9 mouse cellular contexts compared by ENCODE assay signal in genomic region chr12:27978257-27978931, GRCm38 (mm10).
DNase-seq lines count a peak whose midpoint lies in the region; ATAC-seq lines count a peak whose summit lies in the region.
"Had no signal": no experiment of that assay in that cellular context is flagged by ENCODE, and none has a peak within 500 bp of the region (broad histone marks: within the 10 kb centered on the region; RNA-seq: fewer than 3 reads in every experiment).

No protein-coding gene starts in this region.

- no peaks in the 10 kb centered on the region for H3K27me3 ChIP-seq in hindbrain, embryonic 16.5 days (replicated peaks; ENCODE audit: control insufficient read depth, insufficient read depth, low read length)

- H3K27ac ChIP-seq in hindbrain, embryonic 16.5 days (ENCODE audit: low read depth, low read length) = peak overlapping the region; percentile 51

- H3K4me3 ChIP-seq in hindbrain, embryonic 16.5 days (ENCODE audit: low read length) = no peak overlapping the region

- peak; percentile 25 to 54 for DNase-seq in cerebellum, postnatal 14 days
- DNase-seq in cerebellum, postnatal 4 days (ENCODE audit: low spot score in 2 of 2) = no peak
- peak; percentile 50 to 60 for DNase-seq in left cerebral cortex, postnatal 36 days (ENCODE audit: low spot score in 2 of 2)
- peak; percentile 12 for DNase-seq in right cerebral cortex, postnatal 14 days
- DNase-seq in gastrocnemius, postnatal 4 days (ENCODE audit: low spot score in 2 of 2) = no peak
- no peak for DNase-seq in urinary bladder, postnatal 25 days (ENCODE audit: low spot score)

- intact Hi-C loops in left cerebral cortex, postnatal 36 days (cut with DNase I) = no loop called here

- H3K9me3 ChIP-seq in hindbrain, embryonic 16.5 days (ENCODE audit: control insufficient read depth, low read length) = no peaks in the 10 kb centered on the region

- peaks cover 15% of the 10 kb centered on the region for H3K4me1 ChIP-seq in hindbrain, embryonic 16.5 days (ENCODE audit: control insufficient read depth, insufficient read depth, low read depth, low read length)

- WGBS in hindbrain, embryonic 16.5 days = 24% methylated on average over 8 of the region's 8 CpGs

- ATAC-seq in hindbrain, embryonic 16.5 days = peak; percentile 42; the same call in 1 of the 2 replicates
- ATAC-seq in activated CD4-positive, CD25-positive, alpha-beta regulatory T cell, adult 4 months = no peak
- ATAC-seq: lung, postnatal 0 days had no signal

- peak overlapping the region; percentile 35 for H3K9ac ChIP-seq in hindbrain, embryonic 16.5 days (ENCODE audit: low read depth, low read length)

- no peaks in the 10 kb centered on the region for H3K36me3 ChIP-seq in hindbrain, embryonic 16.5 days (ENCODE audit: control insufficient read depth, insufficient read depth, low read length)

- no peak overlapping the region; the same call in 1 of the 2 replicates for H3K4me2 ChIP-seq in hindbrain, embryonic 16.5 days (ENCODE audit: low read length)

Comparison
In these comparisons a context has a peak if more than half of its experiments do, and no peak if none do; other contexts are left out.
1. DNase-seq: peak in cerebellum, postnatal 14 days (2 of 2), left cerebral cortex, postnatal 36 days (2 of 2) and right cerebral cortex, postnatal 14 days (single experiment); none in cerebellum, postnatal 4 days (0 of 2), gastrocnemius, postnatal 4 days (0 of 2) and urinary bladder, postnatal 25 days (single experiment).